In the genomic region with DNA sequence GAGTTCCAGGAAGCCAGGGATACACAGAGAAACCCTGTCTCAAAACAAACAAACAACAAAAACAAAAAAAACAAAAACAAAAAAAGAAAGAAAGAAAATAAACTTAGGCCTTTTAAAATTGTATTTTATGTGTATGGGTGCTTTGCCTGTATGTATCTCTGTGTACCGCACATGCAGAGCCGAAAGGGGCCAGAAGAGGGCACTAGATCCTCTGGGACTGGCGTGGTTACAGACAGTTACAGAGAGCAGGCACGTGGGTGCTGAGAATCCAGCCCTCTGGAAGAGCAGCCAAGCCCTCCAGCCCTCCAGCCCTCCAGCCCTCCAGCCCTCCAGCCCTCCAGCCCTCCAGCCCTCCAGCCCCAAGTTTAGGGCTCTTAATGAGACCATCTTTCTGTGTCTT, we compare ENCODE assay signal across 11 mouse cellular contexts. TPM values are rescaled to one million over a fixed set of nuclear protein-coding genes. Genes with fewer than 3 reads are reported as not detected.
DNase-seq lines count a peak whose midpoint lies in the region; ATAC-seq and TF ChIP-seq lines count a peak whose summit lies in the region.
"Had no signal": no experiment of that assay in that cellular context is flagged by ENCODE, and none has a peak within 500 bp of the region (broad histone marks: within the 10 kb centered on the region; RNA-seq: fewer than 3 reads in every experiment).

No protein-coding gene starts in this region.

- H3ac ChIP-seq in C2C12 (ENCODE audit: control insufficient read depth, insufficient read length, low read depth), result no peak overlapping the region

- peak; percentile 25 for TF ChIP-seq CTCF in C2C12 (IDR thresholded peaks at IDR 0.05; ENCODE audit: control insufficient read depth, insufficient read depth, insufficient read length)

- no peak overlapping the region for H3K9ac ChIP-seq in hindbrain, embryonic 16.5 days (ENCODE audit: low read depth, low read length)
- no peak overlapping the region for H3K9ac ChIP-seq in neural tube, embryonic 11.5 days (ENCODE audit: low read length)
- no peak overlapping the region for H3K9ac ChIP-seq in heart, embryonic 11.5 days (ENCODE audit: low read depth, low read length)
- H3K9ac ChIP-seq: embryonic facial prominence, embryonic 15.5 days; stomach, embryonic 15.5 days had no signal

- H3K4me3 ChIP-seq in hindbrain, embryonic 10.5 days, result no peak overlapping the region
- no peak overlapping the region for H3K4me3 ChIP-seq in hindbrain, embryonic 16.5 days (ENCODE audit: low read length)
- no peak overlapping the region for H3K4me3 ChIP-seq in C2C12 (ENCODE audit: insufficient read depth, poor library complexity, severe bottlenecking)
- H3K4me3 ChIP-seq in neural tube, embryonic 11.5 days (ENCODE audit: low read depth, low read length), result no peak overlapping the region
- H3K4me3 ChIP-seq in heart, embryonic 11.5 days (ENCODE audit: low read depth, low read length), result no peak overlapping the region
- H3K4me3 ChIP-seq: embryonic facial prominence, embryonic 15.5 days; stomach, embryonic 15.5 days had no signal

- peaks cover 8% of the 10 kb centered on the region; the same call in 1 of the 2 replicates for H3K4me1 ChIP-seq in hindbrain, embryonic 10.5 days (replicated peaks)
- no peaks in the 10 kb centered on the region; the same call in 1 of the 2 replicates for H3K4me1 ChIP-seq in hindbrain, embryonic 16.5 days (ENCODE audit: control insufficient read depth, insufficient read depth, low read depth, low read length)
- H3K4me1 ChIP-seq in neural tube, embryonic 11.5 days (ENCODE audit: control insufficient read depth, insufficient read depth, low read length), result no peaks in the 10 kb centered on the region
- no peaks in the 10 kb centered on the region for H3K4me1 ChIP-seq in heart, embryonic 11.5 days (ENCODE audit: control insufficient read depth, insufficient read depth, low read length)
- H3K4me1 ChIP-seq: embryonic facial prominence, embryonic 15.5 days; stomach, embryonic 15.5 days had no signal

- no peaks in the 10 kb centered on the region for H3K9me3 ChIP-seq in hindbrain, embryonic 10.5 days
- no peaks in the 10 kb centered on the region for H3K9me3 ChIP-seq in hindbrain, embryonic 16.5 days (ENCODE audit: control insufficient read depth, low read length)
- no peaks in the 10 kb centered on the region for H3K9me3 ChIP-seq in neural tube, embryonic 11.5 days (ENCODE audit: control insufficient read depth, low read length)
- no peaks in the 10 kb centered on the region for H3K9me3 ChIP-seq in heart, embryonic 11.5 days (replicated peaks; ENCODE audit: control insufficient read depth, low read length)
- H3K9me3 ChIP-seq: embryonic facial prominence, embryonic 15.5 days; stomach, embryonic 15.5 days had no signal

- H3K27ac ChIP-seq in hindbrain, embryonic 10.5 days, result no peak overlapping the region
- H3K27ac ChIP-seq in hindbrain, embryonic 16.5 days (ENCODE audit: low read depth, low read length), result no peak overlapping the region
- no peak overlapping the region for H3K27ac ChIP-seq in neural tube, embryonic 11.5 days (ENCODE audit: low read depth, low read length)
- H3K27ac ChIP-seq in heart, embryonic 11.5 days (ENCODE audit: low read depth, low read length), result no peak overlapping the region
- H3K27ac ChIP-seq: embryonic facial prominence, embryonic 15.5 days; stomach, embryonic 15.5 days had no signal

- peak; percentile 51 for DNase-seq in hindbrain, embryonic 10.5 days (ENCODE audit: low spot score)
- peak; percentile 85 for DNase-seq in ZHBTc4 (ENCODE audit: low read depth, low spot score)
- DNase-seq in induced T-regulatory cell, adult 2 months (ENCODE audit: low read depth), result peak; percentile 65
- DNase-seq in neural tube, embryonic 11.5 days (ENCODE audit: low spot score), result peak; percentile 45
- DNase-seq in layer of hippocampus, adult 18-20 months (ENCODE audit: low spot score in 2 of 2), result no peak

- WGBS in hindbrain, embryonic 10.5 days, result 27% methylated on average over 4 of the region's 4 CpGs
- WGBS in hindbrain, embryonic 16.5 days, result 29% methylated on average over 4 of the region's 4 CpGs
- 27% methylated on average over 4 of the region's 4 CpGs for WGBS in neural tube, embryonic 11.5 days
- WGBS in heart, embryonic 11.5 days (ENCODE audit: insufficient replicate concordance), result 19% methylated on average over 4 of the region's 4 CpGs

- no peaks in the 10 kb centered on the region for H3K27me3 ChIP-seq in hindbrain, embryonic 10.5 days (ENCODE audit: insufficient read depth, poor library complexity, severe bottlenecking)
- no peaks in the 10 kb centered on the region for H3K27me3 ChIP-seq in hindbrain, embryonic 16.5 days (replicated peaks; ENCODE audit: control insufficient read depth, insufficient read depth, low read length)
- peaks cover 40% of the 10 kb centered on the region for H3K27me3 ChIP-seq in C2C12 (ENCODE audit: control insufficient read depth, insufficient read depth, insufficient read length)
- H3K27me3 ChIP-seq in neural tube, embryonic 11.5 days (ENCODE audit: control insufficient read depth, insufficient read depth, low read length), result no peaks in the 10 kb centered on the region
- H3K27me3 ChIP-seq in heart, embryonic 11.5 days (ENCODE audit: control insufficient read depth, insufficient read depth, low read length), result no peaks in the 10 kb centered on the region
- H3K27me3 ChIP-seq: embryonic facial prominence, embryonic 15.5 days; stomach, embryonic 15.5 days had no signal

- no peak overlapping the region for H3K4me2 ChIP-seq in hindbrain, embryonic 16.5 days (ENCODE audit: low read length)
- H3K4me2 ChIP-seq in neural tube, embryonic 11.5 days (ENCODE audit: low read depth), result no peak overlapping the region
- no peak overlapping the region for H3K4me2 ChIP-seq in heart, embryonic 11.5 days
- H3K4me2 ChIP-seq: embryonic facial prominence, embryonic 15.5 days; stomach, embryonic 15.5 days had no signal

- H3K36me3 ChIP-seq in hindbrain, embryonic 10.5 days, result no peaks in the 10 kb centered on the region
- no peaks in the 10 kb centered on the region for H3K36me3 ChIP-seq in hindbrain, embryonic 16.5 days (ENCODE audit: control insufficient read depth, insufficient read depth, low read length)
- no peaks in the 10 kb centered on the region for H3K36me3 ChIP-seq in C2C12 (ENCODE audit: control insufficient read depth, insufficient read depth)
- H3K36me3 ChIP-seq in neural tube, embryonic 11.5 days (ENCODE audit: control insufficient read depth, insufficient read depth, low read length), result no peaks in the 10 kb centered on the region
- no peaks in the 10 kb centered on the region for H3K36me3 ChIP-seq in heart, embryonic 11.5 days (ENCODE audit: control insufficient read depth, insufficient read depth, low read length)
- H3K36me3 ChIP-seq: embryonic facial prominence, embryonic 15.5 days; stomach, embryonic 15.5 days had no signal

- no peaks in the 10 kb centered on the region for H3K79me3 ChIP-seq in C2C12 (ENCODE audit: low read depth)

- no peak for ATAC-seq in hindbrain, embryonic 16.5 days
- ATAC-seq in neural tube, embryonic 11.5 days (ENCODE audit: insufficient read depth, low FRiP score, low TSS enrichment), result no peak
- ATAC-seq in heart, embryonic 11.5 days (replicated peaks; ENCODE audit: insufficient number of reproducible peaks, low FRiP score, low TSS enrichment), result no peak

- H3K79me2 ChIP-seq in C2C12 (ENCODE audit: control insufficient read depth, insufficient read depth), result no peaks in the 10 kb centered on the region

TF ChIP-seq in C2C12, 6 proteins besides CTCF, POLR2A, EP300 and RAD21:
- no peak for TF ChIP-seq MAX (IDR thresholded peaks at IDR 0.05)
- no peak for TF ChIP-seq FOSL1 (IDR thresholded peaks at IDR 0.05; ENCODE audit: insufficient read depth, low read length, poor library complexity, severe bottlenecking)
- no peak for TF ChIP-seq CEBPB (IDR thresholded peaks at IDR 0.05; ENCODE audit: low read depth)
- no peak for TF ChIP-seq MYOG (IDR thresholded peaks at IDR 0.05; ENCODE audit: control insufficient read depth, extremely low read depth, insufficient read length)

RNA-seq across cellular contexts. Expression of gene Zfyve28, which starts 16.5 kb away (rescaled TPM):
- 1.3 and 2.0 TPM in 2 replicates for polyA plus RNA-seq in hindbrain, embryonic 10.5 days (2016; fragmentation: Nextera tagmentation; extraction: Ambion mirVana)
- polyA plus RNA-seq in hindbrain, embryonic 16.5 days (2015; fragmentation: Nextera tagmentation; extraction: Ambion mirVana), result 4.6 and 5.2 TPM in 2 replicates
- 0.09 TPM for polyA plus RNA-seq in C2C12 (2012; fragmentation: generic; extraction: Trizol)
- 2.2 and 2.6 TPM in 2 replicates for polyA plus RNA-seq in neural tube, embryonic 11.5 days (2014; fragmentation: Nextera tagmentation; extraction: Ambion mirVana)
- 0.29 and 0.46 TPM in 2 replicates for polyA plus RNA-seq in heart, embryonic 11.5 days (2014; fragmentation: Nextera tagmentation; extraction: Ambion mirVana)
- 10 to 100 TPM; 30.8 to 32.0 TPM for total RNA-seq in layer of hippocampus, adult 18-20 months (2021)

RNA-seq across cellular contexts. Expression of gene Cfap99, which starts 16.7 kb away (rescaled TPM):
- not detected in 2 replicates for polyA plus RNA-seq in hindbrain, embryonic 10.5 days (2016; fragmentation: Nextera tagmentation; extraction: Ambion mirVana)
- 0.19 TPM in 1 of 2 replicates, not detected in the other for polyA plus RNA-seq in hindbrain, embryonic 16.5 days (2015; fragmentation: Nextera tagmentation; extraction: Ambion mirVana)
- polyA plus RNA-seq in C2C12 (2012; fragmentation: generic; extraction: Trizol), result not detected
- polyA plus RNA-seq in neural tube, embryonic 11.5 days (2014; fragmentation: Nextera tagmentation; extraction: Ambion mirVana), result not detected in 2 replicates
- polyA plus RNA-seq in heart, embryonic 11.5 days (2014; fragmentation: Nextera tagmentation; extraction: Ambion mirVana), result 0.07 and 0.10 TPM in 2 replicates
- total RNA-seq in layer of hippocampus, adult 18-20 months (2021), result under 1 TPM; 0.36 to 0.42 TPM
- polyA plus RNA-seq: liver, embryonic 16.5 days; stomach, embryonic 15.5 days had no signal

Comparison
In these comparisons a context has a peak if more than half of its experiments do, and no peak if none do; other contexts are left out.
1. DNase-seq: peak in hindbrain, embryonic 10.5 days (single experiment), ZHBTc4 (single experiment), induced T-regulatory cell, adult 2 months (single experiment) and neural tube, embryonic 11.5 days (single experiment); none in layer of hippocampus, adult 18-20 months (0 of 2).